Mouse (Mus musculus) heart, adult 2 months (tissue): Measurements from ENCODE around the gene Rnf5. TPM values are rescaled to one million over a fixed set of nuclear protein-coding genes. Genes with fewer than 3 reads are reported as not detected.

ENCODE experiments used
- DNase-seq, 2 experiments: peaks; one replicate each; pipeline ENCODE4 v3.0.0; 2021
- H3K27ac ChIP-seq: fragments of 200-600 bp; 2 replicates; pipeline ENCODE4 v1.8.1; 2022
- H3K27me3 ChIP-seq: fragments of 200-500 bp; 2 replicates; pipeline ENCODE4 v1.6.1; 2012; ENCODE audit warnings: mild to moderate bottlenecking, low read length, inconsistent platforms, mixed read lengths; ENCODE audit not compliant: control insufficient read depth, insufficient read depth
- H3K36me3 ChIP-seq: fragments of 200-500 bp; 2 replicates; pipeline ENCODE4 v1.6.1; 2012; ENCODE audit warnings: low read length, inconsistent platforms; ENCODE audit not compliant: control insufficient read depth, insufficient read depth
- H3K4me1 ChIP-seq: fragments of 200-500 bp; 2 replicates; pipeline ENCODE4 v1.6.1; 2011; ENCODE audit warnings: low read length; ENCODE audit not compliant: control insufficient read depth, insufficient read depth
- H3K4me3 ChIP-seq: fragments of 200-600 bp; 2 replicates; pipeline ENCODE4 v1.8.1; 2022
- H3K79me2 ChIP-seq: fragments of 200-500 bp; replicated peaks from 2 replicates; pipeline ENCODE4 v1.6.1; 2012; ENCODE audit warnings: mild to moderate bottlenecking, inconsistent platforms, low read length, moderate library complexity, mixed read lengths; ENCODE audit not compliant: control insufficient read depth, insufficient read depth
- H3K9ac ChIP-seq: fragments of 200-500 bp; 2 replicates; pipeline ENCODE4 v1.6.1; 2012; ENCODE audit warnings: low read depth, mild to moderate bottlenecking, control low read depth, inconsistent platforms, low read length, mixed read lengths
- CTCF ChIP-seq: fragments of 200-600 bp; IDR thresholded peaks from 2 replicates; pipeline ENCODE4 v1.8.1; 2022; ENCODE audit warnings: antibody characterized with exemption, mild to moderate bottlenecking, moderate library complexity
- EP300 ChIP-seq: fragments of 200-500 bp; IDR thresholded peaks from 2 replicates; pipeline ENCODE4 v1.6.1; 2011; ENCODE audit warnings: low read depth, low read length, control low read depth; ENCODE audit not compliant: insufficient read depth
- POLR2A ChIP-seq: fragments of 200-500 bp; IDR thresholded peaks from 2 replicates; pipeline ENCODE4 v1.6.1; 2011; ENCODE audit warnings: mild to moderate bottlenecking, low read depth, low read length, control low read depth; ENCODE audit not compliant: insufficient read depth
- WGBS: fragments of 180-500 bp; shearing (Covaris S2); methylation state at CpG from one replicate; pipeline ENCODE4 v1.1.7; 2018; 5-methylcytosine and 5-hydroxymethylcytosine counted together
- intact Hi-C: fragments of 180-260 bp; cut with DNase I; formaldehyde crosslinking; loops from one replicate; pipeline ENCODE4 v1.15.1; 2025
- polyA plus RNA-seq: library from polyadenylated mRNA; depleted of rRNA; stranded (reverse); fragments of >200 nt; gene quantifications from 2 replicates; pipeline ENCODE4 v1.2.3, GENCODE M21; 2012
- total RNA-seq, 2 experiments: library from RNA; stranded (reverse); gene quantifications; 2 replicates each; pipeline ENCODE4 v1.2.3; 2021

Gene Rnf5
- total and polyA plus RNA-seq, 3 experiments: 37.6 to 71.7 (median 40.4) TPM

DNA sequence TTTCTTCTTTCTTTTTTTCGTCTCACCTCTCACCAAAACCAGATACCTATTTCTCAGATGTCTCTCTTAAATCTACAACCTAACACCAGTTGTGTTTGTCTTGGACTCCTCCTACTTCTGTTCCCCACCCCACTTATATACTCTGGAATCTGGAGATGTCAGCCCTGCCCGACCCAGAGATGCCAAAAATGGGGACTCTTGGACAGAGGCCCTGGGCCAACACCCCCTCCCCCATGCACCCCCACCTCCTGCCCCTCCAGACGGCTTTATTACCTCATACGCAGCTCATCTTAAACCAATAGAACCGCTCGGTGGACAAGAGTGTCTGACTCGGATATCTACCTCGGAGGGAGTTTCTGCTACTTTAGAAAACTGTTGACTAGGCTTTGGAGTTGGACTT is 7.4 kb downstream of the Rnf5 start:
- H3K27me3 ChIP-seq: no peaks in the 10 kb centered on the region
- H3K9ac ChIP-seq: no peak overlapping the region
- no peaks in the 10 kb centered on the region for H3K79me2 ChIP-seq
- DNase-seq: no peak
- peaks cover 6% of the 10 kb centered on the region for H3K4me1 ChIP-seq
- TF ChIP-seq EP300 (no peak), CTCF (no peak), POLR2A (no peak)
- no peaks in the 10 kb centered on the region for H3K36me3 ChIP-seq
- no peak overlapping the region for H3K4me3 ChIP-seq
- intact Hi-C loops: loop anchor here (10.0 kb wide), 1 partner anchor 671 kb away; the partner anchor contains the start of gene Rgl2
- H3K27ac ChIP-seq: no peak overlapping the region
- 74% methylated on average over 8 of the region's 8 CpGs for WGBS

DNA sequence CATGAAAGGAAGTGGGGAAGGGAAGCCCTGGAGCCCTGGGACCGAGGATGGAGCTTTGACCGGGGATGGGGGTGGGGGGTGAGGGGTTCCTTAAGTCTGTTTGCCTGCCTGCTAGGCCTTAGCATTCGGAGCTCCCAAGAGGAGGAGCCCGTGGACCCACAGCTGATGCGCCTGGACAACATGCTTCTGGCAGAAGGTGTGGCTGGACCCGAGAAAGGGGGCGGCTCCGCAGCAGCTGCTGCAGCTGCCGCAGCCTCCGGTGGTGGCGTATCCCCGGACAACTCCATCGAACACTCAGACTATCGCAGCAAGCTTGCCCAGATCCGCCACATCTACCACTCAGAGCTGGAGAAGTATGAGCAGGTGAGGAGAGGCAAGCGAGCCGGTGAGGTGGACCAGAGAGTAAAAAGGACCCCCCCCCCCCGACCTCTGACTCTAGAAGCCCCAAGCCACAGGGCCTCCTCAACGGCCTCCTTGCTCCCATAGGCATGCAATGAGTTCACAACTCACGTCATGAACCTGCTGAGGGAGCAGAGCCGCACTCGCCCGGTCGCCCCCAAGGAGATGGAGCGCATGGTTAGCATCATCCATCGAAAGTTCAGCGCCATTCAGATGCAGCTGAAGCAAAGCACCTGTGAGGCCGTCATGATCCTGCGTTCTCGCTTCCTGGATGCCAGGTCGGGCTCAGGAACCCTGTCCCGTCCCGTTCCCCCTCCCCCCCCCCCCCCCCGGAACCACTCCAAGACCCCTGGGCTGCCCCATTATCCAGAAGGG is 9.6 kb downstream of the Rnf5 start:
- Histone ChIP-seq H3K4me1 (peaks cover 12% of the 10 kb centered on the region), H3K9ac (peak overlapping the region; percentile 60; the same call in 1 of the 2 replicates), H3K27ac (no peak overlapping the region; the same call in 1 of the 2 replicates), H3K79me2 (no peaks in the 10 kb centered on the region), H3K4me3 (peak overlapping the region; percentile 74), H3K36me3 (no peaks in the 10 kb centered on the region), H3K27me3 (no peaks in the 10 kb centered on the region)
- TF ChIP-seq POLR2A (no peak), EP300 (no peak), CTCF (no peak)
- 56% methylated on average over 34 of the region's 34 CpGs for WGBS
- intact Hi-C loops: loop anchor here (10.0 kb wide), 1 partner anchor 669 kb away; the partner anchor contains the start of gene Rgl2
- DNase-seq: peak; percentile 38 to 44

DNA sequence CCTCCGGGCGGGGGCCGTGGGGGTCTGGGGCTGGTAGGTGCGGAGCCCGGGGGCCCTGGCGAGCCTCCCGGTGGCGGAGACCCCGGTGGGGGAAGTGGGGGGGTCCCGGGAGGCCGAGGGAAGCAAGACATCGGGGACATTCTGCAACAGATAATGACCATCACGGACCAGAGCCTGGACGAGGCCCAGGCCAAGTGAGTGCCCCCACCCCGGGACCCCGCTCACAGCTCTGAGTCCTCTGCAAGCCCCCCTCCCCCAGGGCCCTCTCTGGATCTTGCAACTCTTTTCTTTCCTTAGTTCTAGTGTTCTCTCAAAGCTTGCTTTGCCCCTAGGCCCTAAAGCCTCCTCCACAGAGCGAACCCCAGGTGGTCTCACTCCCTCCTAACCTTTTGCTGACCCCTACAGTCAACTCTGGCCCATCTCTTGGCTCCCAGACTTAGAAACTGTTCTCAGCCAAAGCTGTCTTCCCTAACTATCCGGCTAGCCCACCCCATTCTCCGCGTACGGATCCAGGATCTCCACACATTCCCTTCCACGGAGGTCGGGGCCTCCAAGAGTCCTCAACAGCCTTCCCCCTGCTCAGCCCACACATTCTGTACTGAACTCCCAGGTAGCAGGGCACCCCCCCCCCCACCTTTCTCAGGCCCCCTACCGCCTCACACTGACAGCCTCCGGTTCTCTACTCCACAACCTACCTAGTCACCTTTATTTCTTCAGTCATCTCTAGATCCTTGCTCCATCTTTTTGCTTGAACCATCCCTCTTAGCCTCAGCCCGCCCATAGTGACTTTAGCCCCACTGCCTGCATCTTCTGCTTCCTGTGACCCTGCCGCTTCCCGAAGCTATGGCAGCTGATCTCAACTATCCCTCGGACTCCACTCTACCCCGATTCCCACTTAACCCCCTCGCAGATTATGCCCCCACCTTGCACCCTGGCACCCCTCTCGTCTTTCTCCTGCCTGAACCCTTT is 10.6 kb downstream of the Rnf5 start:
- intact Hi-C loops: loop anchor here (10.0 kb wide), 1 partner anchor 668 kb away; the partner anchor contains the start of gene Rgl2
- WGBS: 6% methylated on average over 30 of the region's 32 CpGs
- Histone ChIP-seq H3K36me3 (no peaks in the 10 kb centered on the region), H3K9ac (peak overlapping the region; percentile 88), H3K27ac (peak overlapping the region; percentile 87), H3K4me1 (peaks cover 17% of the 10 kb centered on the region), H3K4me3 (peak overlapping the region; percentile 74), H3K27me3 (no peaks in the 10 kb centered on the region), H3K79me2 (no peaks in the 10 kb centered on the region)
- no peak for DNase-seq
- TF ChIP-seq EP300 (no peak), POLR2A (no peak; the same call in 1 of the 2 replicates), CTCF (no peak)

DNA sequence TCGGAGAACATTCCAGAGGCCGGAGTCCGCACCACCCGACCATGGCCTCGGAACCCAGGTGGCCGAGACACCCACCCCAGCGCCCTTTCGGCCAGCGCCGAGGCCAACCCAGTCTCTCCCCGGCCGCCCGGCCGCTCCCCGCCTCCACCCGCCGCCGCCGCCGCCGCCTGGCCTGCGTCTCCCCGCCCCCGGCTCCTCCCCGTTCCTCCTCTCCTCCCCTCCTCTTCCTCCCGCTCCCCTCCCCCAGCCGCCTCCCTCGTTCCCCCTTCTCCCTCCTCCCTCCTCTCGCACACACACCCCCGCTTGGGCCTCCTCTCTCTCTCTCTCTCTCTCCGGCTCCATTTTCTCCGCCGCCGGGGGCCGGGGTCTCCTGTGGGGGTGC is 11.5 kb downstream of the Rnf5 start:
- peaks cover 17% of the 10 kb centered on the region for H3K4me1 ChIP-seq
- peak overlapping the region; percentile 74 for H3K4me3 ChIP-seq
- H3K9ac ChIP-seq: peak overlapping the region; percentile 89
- no peaks in the 10 kb centered on the region for H3K27me3 ChIP-seq
- peak overlapping the region; percentile 97 for H3K27ac ChIP-seq
- intact Hi-C loops: loop anchor here (10.0 kb wide), 1 partner anchor 667 kb away; the partner anchor contains the start of gene Rgl2
- peak; percentile 90 to 91 for DNase-seq
- H3K36me3 ChIP-seq: no peaks in the 10 kb centered on the region
- TF ChIP-seq POLR2A (peak; percentile 87), CTCF (no peak), EP300 (0 out of 2 replicates have a peak, but pooled peaks have one; percentile 32)
- WGBS: 4% methylated on average over 23 of the region's 35 CpGs
- no peaks in the 10 kb centered on the region for H3K79me2 ChIP-seq

DNA sequence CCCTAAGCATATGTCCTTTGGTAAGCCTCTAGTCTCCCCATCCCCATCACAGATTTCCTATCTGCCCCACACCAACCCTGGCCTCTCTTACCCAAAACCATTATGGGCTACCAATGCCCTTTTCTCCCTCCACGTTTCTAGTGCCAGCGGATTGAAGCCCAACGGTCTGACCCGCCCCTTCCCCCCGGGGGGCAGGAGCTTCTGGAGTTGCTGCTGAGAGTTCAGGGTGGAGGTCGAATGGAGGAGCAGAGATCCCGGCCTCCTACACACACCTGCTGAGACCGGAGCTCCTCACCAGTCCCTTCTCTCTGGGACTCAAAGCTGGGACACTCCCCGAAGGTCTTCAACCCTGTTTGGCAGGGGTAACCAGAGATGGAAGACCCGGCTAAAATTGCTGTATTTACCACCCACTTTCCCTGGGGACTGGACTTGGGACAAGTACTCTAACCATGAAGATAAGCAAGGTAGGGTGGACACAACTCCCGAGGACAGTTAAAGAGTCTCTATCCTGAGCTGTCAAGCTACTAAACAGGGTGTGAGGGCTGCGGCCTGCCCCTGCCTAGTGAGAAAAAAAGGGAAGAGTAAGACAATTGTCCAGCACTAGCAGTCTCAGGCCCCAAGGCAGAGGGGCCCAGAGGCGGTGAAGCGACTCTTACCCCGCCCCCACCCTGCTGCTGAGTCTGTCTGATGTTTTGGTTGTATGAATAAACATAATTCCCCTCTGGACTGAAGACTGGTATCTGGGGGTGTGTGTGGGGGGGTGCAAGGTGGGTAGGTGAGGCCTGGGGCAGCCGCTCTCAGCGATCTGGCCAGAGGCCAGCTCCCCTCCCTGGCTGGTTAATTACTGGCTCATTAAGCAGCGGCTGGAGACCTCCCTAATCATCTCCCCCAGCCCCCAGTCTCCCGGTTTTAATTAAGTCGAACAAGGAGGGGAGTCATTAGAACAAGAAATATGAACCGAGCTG is 12.2 kb downstream of the Rnf5 start, which contains the start of gene Pbx2:
TSS of gene Pbx2 (plus strand) at position 238 of the 965 bp plus-strand sequence.
- WGBS: 10% methylated on average over 21 of the region's 21 CpGs
- TF ChIP-seq EP300 (no peak), CTCF (no peak), POLR2A (no peak)
- Histone ChIP-seq H3K36me3 (no peaks in the 10 kb centered on the region), H3K4me3 (peak within 1 kb of the TSS; percentile 74), H3K79me2 (no peaks in the 10 kb centered on the region), H3K27me3 (no peaks in the 10 kb centered on the region), H3K9ac (peak within 1 kb of the TSS; percentile 89), H3K27ac (peak within 1 kb of the TSS; percentile 97), H3K4me1 (peaks cover 20% of the 10 kb centered on the region)
- intact Hi-C loops: loop anchor here (10.0 kb wide), 1 partner anchor 667 kb away; the partner anchor contains the start of gene Rgl2
- DNase-seq: peak; percentile 44 to 49
